Mouse (Mus musculus): ENCODE results near the gene Cd180. TPM values are rescaled to one million over a fixed set of nuclear protein-coding genes. Genes with fewer than 3 reads are reported as not detected.
"Not testable (repeated sequence)": the region's sequence is repeated elsewhere in the genome, so short reads cannot be mapped to it uniquely, and the experiment has no call there.

The Cd180 gene
- polyA plus RNA-seq, 2 experiments from 2014 or later = 0.67 to 1.3 TPM

- ATAC-seq = peak; percentile 89
Measured at GRCm38 (mm10) chr13:102678482-102678881, 14.9 kb upstream of the Cd180 start.

- no peak for ATAC-seq
Measured at GRCm38 (mm10) chr13:102684890-102685289, 8.5 kb upstream of the Cd180 start.

- no peak for ATAC-seq
Measured at GRCm38 (mm10) chr13:102688121-102688520, 5.2 kb upstream of the Cd180 start.

- ATAC-seq = no peak
Measured at GRCm38 (mm10) chr13:102689201-102690090, 3.9 kb upstream of the Cd180 start.

GRCm38 (mm10) chr13:102690184-102690583 lies 3.2 kb upstream of the Cd180 start:
- no peak for ATAC-seq

GRCm38 (mm10) chr13:102691408-102692150 lies 1.8 kb upstream of the Cd180 start:
- ATAC-seq = no peak

GRCm38 (mm10) chr13:102694154-102694553 lies 796 bp downstream of the Cd180 start:
- no peak for ATAC-seq

- no peak for ATAC-seq
Measured at GRCm38 (mm10) chr13:102695121-102695905, 2.0 kb downstream of the Cd180 start.

GRCm38 (mm10) chr13:102698335-102698734 lies 5.0 kb downstream of the Cd180 start:
- no peak for ATAC-seq

GRCm38 (mm10) chr13:102698751-102699323 lies 5.5 kb downstream of the Cd180 start:
- no peak for ATAC-seq

GRCm38 (mm10) chr13:102700176-102700575 lies 6.8 kb downstream of the Cd180 start:
- no peak for ATAC-seq

- no peak for ATAC-seq
Measured at GRCm38 (mm10) chr13:102700744-102701143, 7.4 kb downstream of the Cd180 start.

GRCm38 (mm10) chr13:102716973-102717372 lies 23.6 kb downstream of the Cd180 start:
- no peak for ATAC-seq

- no peak for ATAC-seq
Measured at GRCm38 (mm10) chr13:102725416-102725815, 32.1 kb downstream of the Cd180 start.

GRCm38 (mm10) chr13:102725906-102726305 lies 32.5 kb downstream of the Cd180 start:
- no peak for ATAC-seq

- ATAC-seq = no peak
Measured at GRCm38 (mm10) chr13:102726876-102727275, 33.5 kb downstream of the Cd180 start.

- ATAC-seq = no peak
Measured at GRCm38 (mm10) chr13:102728035-102728434, 34.7 kb downstream of the Cd180 start.

GRCm38 (mm10) chr13:102728951-102729350 lies 35.6 kb downstream of the Cd180 start:
- ATAC-seq = not testable (repeated sequence)

GRCm38 (mm10) chr13:102733063-102733462 lies 39.7 kb downstream of the Cd180 start:
- ATAC-seq = no peak

GRCm38 (mm10) chr13:102737811-102738210 lies 44.5 kb downstream of the Cd180 start:
- ATAC-seq = no peak

- no peak for ATAC-seq
Measured at GRCm38 (mm10) chr13:102739720-102740535, 46.6 kb downstream of the Cd180 start.
